Mouse (Mus musculus) R1 (cell line): ENCODE measurements around the gene Thbs2.

Experiments
- DNase-seq: peaks from one replicate; pipeline ENCODE4 v3.0.0-alpha.2; 2018; ENCODE audit warnings: low read depth, low spot score

Gene Thbs2

GRCm38 (mm10) chr17:14697096-14697495 is 3.1 kb upstream of the Thbs2 start:
- no peak for DNase-seq

GRCm38 (mm10) chr17:14696281-14696795 is 2.3 kb upstream of the Thbs2 start:
- DNase-seq: no peak

GRCm38 (mm10) chr17:14693048-14693993 is 714 bp downstream of the Thbs2 start:
- DNase-seq: peak; percentile 94

- DNase-seq: no peak
These were observed 2.1 kb downstream of the Thbs2 start for GRCm38 (mm10) chr17:14691901-14692300.

- no peak for DNase-seq
These were observed 2.8 kb downstream of the Thbs2 start for GRCm38 (mm10) chr17:14691197-14691596.

GRCm38 (mm10) chr17:14682836-14683235 is 11.2 kb downstream of the Thbs2 start:
- DNase-seq: no peak

GRCm38 (mm10) chr17:14681047-14681446 is 13.0 kb downstream of the Thbs2 start:
- DNase-seq: no peak

- no peak for DNase-seq
These were observed 16.8 kb downstream of the Thbs2 start for GRCm38 (mm10) chr17:14677198-14677597.

- no peak for DNase-seq
These were observed 18.5 kb downstream of the Thbs2 start for GRCm38 (mm10) chr17:14675517-14675916.

GRCm38 (mm10) chr17:14672402-14672801 is 21.6 kb downstream of the Thbs2 start:
- DNase-seq: peak; percentile 15

- no peak for DNase-seq
These were observed 26.8 kb downstream of the Thbs2 start for GRCm38 (mm10) chr17:14667225-14667624.

GRCm38 (mm10) chr17:14666451-14666850 is 27.6 kb downstream of the Thbs2 start:
- DNase-seq: no peak

GRCm38 (mm10) chr17:14663366-14663765 is 30.7 kb downstream of the Thbs2 start:
- no peak for DNase-seq

- DNase-seq: no peak
These were observed 31.6 kb downstream of the Thbs2 start for GRCm38 (mm10) chr17:14662409-14662808.

- DNase-seq: no peak
These were observed 34.3 kb downstream of the Thbs2 start for GRCm38 (mm10) chr17:14659746-14660145.

- no peak for DNase-seq
These were observed 35.9 kb downstream of the Thbs2 start for GRCm38 (mm10) chr17:14658123-14658522.

- DNase-seq: no peak
These were observed 36.9 kb downstream of the Thbs2 start for GRCm38 (mm10) chr17:14657123-14657522.

GRCm38 (mm10) chr17:14654981-14655380 is 39.1 kb downstream of the Thbs2 start:
- DNase-seq: peak; percentile 37

GRCm38 (mm10) chr17:14652013-14652412 is 42.0 kb downstream of the Thbs2 start:
- DNase-seq: no peak

GRCm38 (mm10) chr17:14647996-14648640 is 45.9 kb downstream of the Thbs2 start:
- no peak for DNase-seq

GRCm38 (mm10) chr17:14643996-14644395 is 50.0 kb downstream of the Thbs2 start:
- no peak for DNase-seq

GRCm38 (mm10) chr17:14640351-14641115 is 53.5 kb downstream of the Thbs2 start:
- DNase-seq: no peak
